In the genomic region with DNA sequence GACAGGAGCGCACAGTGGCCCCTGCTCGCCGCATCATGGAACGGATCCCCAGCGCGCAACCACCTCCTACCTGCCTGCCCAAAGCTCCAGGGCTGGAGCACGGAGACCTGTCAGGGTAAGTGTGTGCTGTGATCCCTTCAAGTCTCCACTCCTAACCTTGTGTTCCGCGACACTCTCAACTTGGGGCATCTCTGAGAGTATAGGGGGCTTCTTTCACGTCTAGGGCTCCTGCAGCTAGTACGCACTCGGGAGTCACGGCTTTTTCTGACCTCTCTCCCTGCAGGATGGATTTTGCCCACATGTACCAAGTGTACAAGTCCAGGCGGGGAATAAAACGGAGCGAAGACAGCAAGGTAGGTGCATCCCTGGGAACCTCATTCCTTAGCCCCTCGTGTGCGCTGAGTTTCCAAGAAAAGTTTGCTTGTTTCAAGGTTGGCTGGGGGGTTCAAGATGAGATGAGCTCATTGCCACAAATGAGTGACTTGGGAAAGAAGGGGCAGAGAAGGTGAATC, we compare ENCODE assay signal across 8 mouse cellular contexts. TPM values are rescaled to one million over a fixed set of nuclear protein-coding genes. Genes with fewer than 3 reads are reported as not detected.
DNase-seq lines count a peak whose midpoint lies in the region; ATAC-seq and TF ChIP-seq lines count a peak whose summit lies in the region.

No protein-coding gene starts in this region.

- no peak for DNase-seq in heart, adult 2 months
- no peak for DNase-seq in heart, adult 9 months (ENCODE audit: low spot score in 2 of 2)
- DNase-seq in CH12.LX (ENCODE audit: extremely low read depth) = no peak
- no peak for DNase-seq in forebrain, embryonic 14.5 days (ENCODE audit: low spot score)
- DNase-seq in liver, embryonic 14.5 days (ENCODE audit: low read depth in 3 of 3, low spot score in 3 of 3) = no peak
- DNase-seq in B cell, adult 2 months = no peak
- no peak for DNase-seq in right cerebral cortex, postnatal 36 days (ENCODE audit: low spot score in 2 of 2)
- no peak for DNase-seq in adrenal gland, adult 8-10 months

- ATAC-seq in forebrain, embryonic 14.5 days = no peak
- peak; percentile 4; the same call in 1 of the 2 replicates for ATAC-seq in liver, embryonic 14.5 days (ENCODE audit: insufficient read depth)

- H3K27ac ChIP-seq in heart, adult 2 months = peak overlapping the region; percentile 97
- peak overlapping the region; percentile 96 for H3K27ac ChIP-seq in CH12.LX (ENCODE audit: insufficient read depth, low read depth)
- H3K27ac ChIP-seq in forebrain, embryonic 14.5 days (ENCODE audit: low read depth, low read length) = peak overlapping the region; percentile 89
- no peak overlapping the region for H3K27ac ChIP-seq in liver, embryonic 14.5 days

- intact Hi-C loops in heart, adult 2 months (cut with DNase I) = loop anchor here (1.0 to 5.0 kb wide), 7 partner anchors 7 to 564 kb away; partner anchors contain the start of genes Edem1 and Itpr1

- peak overlapping the region; percentile 87 for H3K9ac ChIP-seq in heart, adult 2 months (ENCODE audit: low read depth, low read length)
- peak overlapping the region; percentile 97 for H3K9ac ChIP-seq in CH12.LX (ENCODE audit: insufficient read depth, low read depth)
- peak overlapping the region; percentile 71 for H3K9ac ChIP-seq in forebrain, embryonic 14.5 days (ENCODE audit: low read length)
- peak overlapping the region; percentile 14; the same call in 1 of the 2 replicates for H3K9ac ChIP-seq in liver, embryonic 14.5 days (replicated peaks)

- no peak for TF ChIP-seq POLR2A in heart, adult 2 months (IDR thresholded peaks at IDR 0.05; ENCODE audit: insufficient read depth, low read depth, low read length)
- no peak for TF ChIP-seq POLR2A in CH12.LX (IDR thresholded peaks at IDR 0.05; ENCODE audit: low read depth, low read length)

- TF ChIP-seq CTCF in heart, adult 2 months (IDR thresholded peaks at IDR 0.05) = no peak
- TF ChIP-seq CTCF in CH12.LX (conservative IDR thresholded peaks at IDR 0.05 in 1 of 2, IDR thresholded peaks at IDR 0.05 in 1 of 2; ENCODE audit: low read depth in 2 of 2, low read length in 2 of 2) = no peak
- TF ChIP-seq CTCF in liver, embryonic 14.5 days (IDR thresholded peaks at IDR 0.05; ENCODE audit: low read depth) = no peak

- in situ Hi-C loops in CH12.LX (cut with MboI; ENCODE audit: low pct_ligation_motif_present, low pct_unique_long_range_greater_than_20kb, low sequenced_read_pairs) = loop anchor here (5.0 kb wide), 1 partner anchor 109 kb away; no protein-coding TSS in a partner anchor

- peaks cover 30% of the 10 kb centered on the region for H3K36me3 ChIP-seq in heart, adult 2 months (ENCODE audit: control insufficient read depth, insufficient read depth, low read length)
- H3K36me3 ChIP-seq in CH12.LX (replicated peaks in 1 of 2; ENCODE audit: control insufficient read depth in 1 of 2, insufficient read depth in 1 of 2, low read length in 1 of 2) = peaks cover 20 to 31% of the 10 kb centered on the region in 2 experiments
- H3K36me3 ChIP-seq in forebrain, embryonic 14.5 days (ENCODE audit: control insufficient read depth, insufficient read depth, low read length) = 0 out of 2 replicates have a peak, but pooled peaks cover 3% of the 10 kb centered on the region
- H3K36me3 ChIP-seq in liver, embryonic 14.5 days (replicated peaks; ENCODE audit: control insufficient read depth, insufficient read depth, low read depth) = no peaks in the 10 kb centered on the region

- peak overlapping the region; percentile 39; the same call in 1 of the 2 replicates for H3K4me2 ChIP-seq in CH12.LX (ENCODE audit: insufficient read depth, low read depth, poor library complexity, severe bottlenecking)
- H3K4me2 ChIP-seq in forebrain, embryonic 14.5 days (ENCODE audit: low read length) = peak overlapping the region; percentile 100
- H3K4me2 ChIP-seq in liver, embryonic 14.5 days (ENCODE audit: low read depth) = peak overlapping the region; percentile 49

- H3K4me3 ChIP-seq in heart, adult 2 months = peak overlapping the region; percentile 93
- peak overlapping the region; percentile 63 to 99 (median 95) for H3K4me3 ChIP-seq in CH12.LX (replicated peaks in 1 of 3; ENCODE audit: low read depth in 2 of 3, low read length in 2 of 3, poor library complexity in 1 of 3)
- peak overlapping the region; percentile 52 for H3K4me3 ChIP-seq in forebrain, embryonic 14.5 days (ENCODE audit: low read depth, low read length)
- H3K4me3 ChIP-seq in liver, embryonic 14.5 days (ENCODE audit: insufficient read depth in 1 of 2, low read depth in 2 of 2, low read length in 2 of 2) = peak overlapping the region; percentile 51 to 60

- dilution Hi-C loops in CH12.LX (cut with MboI; ENCODE audit: extremely low pct_ligation_motif_present, extremely low pct_unique_long_range_greater_than_20kb, low sequenced_read_pairs) = no loop called here

- no peak for TF ChIP-seq RAD21 in CH12.LX (IDR thresholded peaks at IDR 0.05; ENCODE audit: low read depth, low read length)

- 1% methylated on average over 18 of the region's 18 CpGs for WGBS in heart, adult 2 months
- under 1% methylated on average over 18 of the region's 18 CpGs for WGBS in forebrain, embryonic 14.5 days
- 1% methylated on average over 18 of the region's 18 CpGs for WGBS in liver, embryonic 14.5 days (ENCODE audit: insufficient replicate concordance)

- peaks cover 12% of the 10 kb centered on the region for H3K4me1 ChIP-seq in heart, adult 2 months (ENCODE audit: control insufficient read depth, insufficient read depth, low read length)
- H3K4me1 ChIP-seq in CH12.LX (ENCODE audit: control insufficient read depth in 1 of 2, insufficient read depth in 2 of 2) = peaks cover 5 to 36% of the 10 kb centered on the region in 2 experiments; a peak in 3 of 4 replicates
- H3K4me1 ChIP-seq in forebrain, embryonic 14.5 days (ENCODE audit: control insufficient read depth, insufficient read depth, low read length) = peaks cover 17% of the 10 kb centered on the region; the same call in 1 of the 2 replicates
- peaks cover 0 to 3% of the 10 kb centered on the region in 2 experiments; a peak in 2 of 4 replicates for H3K4me1 ChIP-seq in liver, embryonic 14.5 days (replicated peaks; ENCODE audit: control insufficient read depth in 2 of 2, insufficient read depth in 2 of 2, low read length in 1 of 2)

- no peaks in the 10 kb centered on the region for H3K9me3 ChIP-seq in CH12.LX (replicated peaks; ENCODE audit: low read length)
- H3K9me3 ChIP-seq in forebrain, embryonic 14.5 days (replicated peaks; ENCODE audit: control insufficient read depth, low read length) = no peaks in the 10 kb centered on the region
- no peaks in the 10 kb centered on the region for H3K9me3 ChIP-seq in liver, embryonic 14.5 days (ENCODE audit: control insufficient read depth, low read length)

- H3K27me3 ChIP-seq in heart, adult 2 months (ENCODE audit: control insufficient read depth, insufficient read depth, low read length) = no peaks in the 10 kb centered on the region
- no peaks in the 10 kb centered on the region for H3K27me3 ChIP-seq in CH12.LX (replicated peaks)
- H3K27me3 ChIP-seq in forebrain, embryonic 14.5 days (replicated peaks; ENCODE audit: control insufficient read depth, insufficient read depth, low read length) = no peaks in the 10 kb centered on the region
- peaks cover 41% of the 10 kb centered on the region for H3K27me3 ChIP-seq in liver, embryonic 14.5 days (ENCODE audit: control insufficient read depth, insufficient read depth, low read length)

- H3K79me2 ChIP-seq in heart, adult 2 months (replicated peaks; ENCODE audit: control insufficient read depth, insufficient read depth, low read length) = no peaks in the 10 kb centered on the region
- H3K79me2 ChIP-seq in CH12.LX (replicated peaks; ENCODE audit: control insufficient read depth, extremely low read depth, insufficient read depth, poor library complexity, severe bottlenecking) = peaks cover 49% of the 10 kb centered on the region

- no peak for TF ChIP-seq EP300 in heart, adult 2 months (IDR thresholded peaks at IDR 0.05; ENCODE audit: insufficient read depth, low read depth, low read length)
- no peak for TF ChIP-seq EP300 in CH12.LX (IDR thresholded peaks at IDR 0.05; ENCODE audit: low read length)
- TF ChIP-seq EP300 in liver, embryonic 14.5 days (IDR thresholded peaks at IDR 0.05; ENCODE audit: low read depth) = no peak

TF ChIP-seq in CH12.LX, 34 proteins besides CTCF, POLR2A, EP300 and RAD21 (continues in another document):
- TF ChIP-seq SMC3 (IDR thresholded peaks at IDR 0.05; ENCODE audit: low read depth, low read length) = no peak
- no peak for TF ChIP-seq JUN (IDR thresholded peaks at IDR 0.05; ENCODE audit: insufficient read depth, low read depth, low read length)
- no peak for TF ChIP-seq NELFE (IDR thresholded peaks at IDR 0.05; ENCODE audit: low read depth, low read length)
- peak; percentile 78; the same call in 1 of the 2 replicates for TF ChIP-seq POLR2AphosphoS2 (IDR thresholded peaks at IDR 0.05; ENCODE audit: low read depth, low read length)
- TF ChIP-seq HCFC1 (IDR thresholded peaks at IDR 0.05; ENCODE audit: low read depth, low read length) = no peak
- TF ChIP-seq PAX5 (IDR thresholded peaks at IDR 0.05; ENCODE audit: low read length) = no peak
- no peak for TF ChIP-seq ZNF384 (IDR thresholded peaks at IDR 0.05; ENCODE audit: low read depth, low read length)
- TF ChIP-seq UBTF (IDR thresholded peaks at IDR 0.05; ENCODE audit: low read depth, low read length) = 0 out of 2 replicates have a peak, but pooled peaks have one; percentile 11
- 0 out of 2 replicates have a peak, but pooled peaks have one; percentile 10 for TF ChIP-seq SIN3A (IDR thresholded peaks at IDR 0.05; ENCODE audit: low read length)
- TF ChIP-seq TBP (conservative IDR thresholded peaks at IDR 0.05; ENCODE audit: low read depth, low read length) = no peak
- TF ChIP-seq MXI1 (IDR thresholded peaks at IDR 0.05; ENCODE audit: low read depth, low read length) = peak; percentile 9; the same call in 1 of the 2 replicates
- no peak; the same call in 1 of the 2 replicates for TF ChIP-seq MEF2A (IDR thresholded peaks at IDR 0.05; ENCODE audit: borderline replicate concordance, low read depth, low read length)
- TF ChIP-seq ELF1 (IDR thresholded peaks at IDR 0.05; ENCODE audit: low read depth, low read length) = no peak
- TF ChIP-seq E2F4 (IDR thresholded peaks at IDR 0.05; ENCODE audit: insufficient replicate concordance, low read depth, low read length) = no peak
- no peak for TF ChIP-seq MYC (IDR thresholded peaks at IDR 0.05; ENCODE audit: low read depth, low read length)

RNA-seq across cellular contexts. Expression of gene Bhlhe40, which starts 0.5 kb away (rescaled TPM):
- total RNA-seq in heart, adult 2 months (2021) = 10 to 100 TPM; 31.1 to 64.6 TPM
- polyA plus RNA-seq in heart, adult 2 months (2012; rRNA removed) = 21.2 and 27.9 TPM in 2 replicates
- total RNA-seq in CH12.LX (2012; rRNA removed) (77.7 and 130 TPM in 2 replicates), CH12.LX (2014; rRNA removed) (44.6 and 55.4 TPM in 2 replicates)
- 109 and 117 TPM in 2 replicates for polyA plus RNA-seq in CH12.LX (2012; ENCODE audit: insufficient read length, low read depth)
- 5.0 and 6.7 TPM in 2 replicates for polyA plus RNA-seq in forebrain, embryonic 14.5 days (2014; fragmentation: Nextera tagmentation; extraction: Ambion mirVana)
- polyA plus RNA-seq in liver, embryonic 14.5 days (2012; rRNA removed) = 2.1 and 2.3 TPM in 2 replicates
- polyA plus RNA-seq in liver, embryonic 14.5 days (2014; fragmentation: Nextera tagmentation; extraction: Ambion mirVana) = 5.2 and 5.3 TPM in 2 replicates
- total RNA-seq in adrenal gland, adult 8-10 months (2022) = 10 to 100 TPM; 51.3 to 72.1 (median 68.6) TPM

Comparison
In these comparisons a context has a peak if more than half of its experiments do, and no peak if none do; other contexts are left out.
1. H3K9ac ChIP-seq: peak in every context shown above with its lines; median percentile 97 in CH12.LX; 87 in heart, adult 2 months; 71 in forebrain, embryonic 14.5 days; 14 in liver, embryonic 14.5 days.
2. H3K4me2 ChIP-seq: peak in every context shown above with its lines; median percentile 100 in forebrain, embryonic 14.5 days; 49 in liver, embryonic 14.5 days; 39 in CH12.LX.